Mouse (Mus musculus): ENCODE results near the gene Ptprh.
A peak's percentile ranks its signal among the peaks of the same experiment; 100 is the strongest.
"Not testable (repeated sequence)": the region's sequence is repeated elsewhere in the genome, so short reads cannot be mapped to it uniquely, and the experiment has no call there.

Ptprh gene

DNA sequence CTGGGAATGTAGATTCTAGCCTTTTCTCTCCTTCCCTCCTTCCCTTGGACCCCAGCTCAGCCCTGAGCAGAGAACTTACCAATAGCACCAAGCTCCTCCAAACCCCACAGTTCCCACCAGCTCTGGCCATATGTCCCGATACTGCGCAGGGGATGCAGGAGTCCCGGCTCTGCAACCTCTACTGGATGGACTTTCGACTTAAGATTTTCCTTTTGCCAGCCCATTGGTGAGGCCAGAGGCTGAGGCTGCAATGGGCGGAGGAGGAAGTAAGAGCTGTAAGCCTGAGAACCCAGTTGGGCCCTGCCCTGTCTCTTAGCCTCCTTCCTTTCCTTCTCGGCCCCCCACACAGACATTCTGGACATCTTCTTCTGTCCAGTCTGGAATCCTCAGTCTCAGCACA lies 872 bp downstream of the Ptprh start:
- no peak for DNase-seq (ENCODE audit: low read depth, low spot score)

DNA sequence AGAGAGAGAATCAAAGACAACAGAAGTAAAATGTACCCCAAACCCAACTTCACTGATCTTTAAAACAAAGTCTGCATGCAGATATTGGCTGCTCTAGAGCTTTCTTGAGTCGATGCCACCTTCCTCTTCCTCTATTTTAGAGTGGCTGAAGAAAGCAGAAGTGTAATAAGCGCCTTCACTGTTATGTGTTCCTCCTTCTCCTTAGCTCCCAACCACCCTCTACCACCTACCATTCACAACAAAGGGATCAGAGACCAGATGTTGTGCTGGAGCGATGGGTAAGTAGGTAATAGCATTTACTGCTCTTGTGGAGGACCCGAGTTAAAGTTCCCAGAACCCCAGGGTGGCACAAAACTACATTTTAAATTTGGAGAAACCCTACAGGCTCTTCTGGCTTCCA lies 6.8 kb downstream of the Ptprh start:
- DNase-seq (ENCODE audit: low read depth, low spot score), result not testable (repeated sequence)

DNA sequence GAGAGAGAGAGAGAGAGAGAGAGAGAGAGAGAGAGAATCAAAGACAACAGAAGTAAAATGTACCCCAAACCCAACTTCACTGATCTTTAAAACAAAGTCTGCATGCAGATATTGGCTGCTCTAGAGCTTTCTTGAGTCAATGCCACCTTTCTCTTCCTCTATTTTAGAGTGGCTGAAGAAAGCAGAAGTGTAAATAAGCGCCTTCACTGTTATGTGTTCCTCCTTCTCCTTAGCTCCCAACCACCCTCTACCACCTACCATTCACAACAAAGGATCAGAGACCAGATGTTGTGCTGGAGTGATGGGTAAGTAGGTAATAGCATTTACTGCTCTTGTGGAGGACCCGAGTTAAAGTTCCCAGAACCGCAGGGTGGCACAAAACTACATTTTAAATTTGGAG lies 22.4 kb downstream of the Ptprh start:
- not testable (repeated sequence) for DNase-seq (ENCODE audit: low read depth, low spot score)

DNA sequence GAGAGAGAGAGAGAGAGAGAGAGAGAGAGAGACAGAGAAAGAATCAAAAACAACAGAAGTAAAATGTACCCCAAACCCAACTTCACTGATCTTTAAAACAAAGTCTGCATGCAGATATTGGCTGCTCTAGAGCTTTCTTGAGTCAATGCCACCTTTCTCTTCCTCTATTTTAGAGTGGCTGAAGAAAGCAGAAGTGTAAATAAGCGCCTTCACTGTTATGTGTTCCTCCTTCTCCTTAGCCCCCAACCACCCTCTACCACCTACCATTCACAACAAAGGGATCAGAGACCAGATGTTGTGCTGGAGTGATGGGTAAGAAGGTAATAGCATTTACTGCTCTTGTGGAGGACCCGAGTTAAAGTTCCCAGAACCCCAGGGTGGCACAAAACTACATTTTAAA lies 31.5 kb downstream of the Ptprh start:
- DNase-seq (ENCODE audit: low read depth, low spot score), result not testable (repeated sequence)

DNA sequence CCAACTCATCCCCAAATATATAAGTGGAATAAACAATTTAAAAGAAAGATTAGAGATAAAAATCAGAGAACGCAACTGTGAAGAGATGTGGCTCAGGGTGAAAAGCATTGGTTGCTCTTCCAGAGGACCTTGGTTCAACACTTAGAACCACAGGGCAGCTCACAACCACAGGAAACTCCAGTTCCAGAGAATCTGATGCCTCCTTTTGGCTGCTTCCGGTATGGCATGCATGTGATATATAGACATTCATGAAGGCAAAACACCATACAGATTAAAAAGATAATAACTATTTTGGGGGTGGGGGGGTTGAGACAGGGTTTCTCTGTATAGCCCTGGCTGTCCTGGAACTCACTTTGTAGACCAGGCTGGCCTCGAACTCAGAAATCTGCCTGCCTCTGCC lies 41.2 kb downstream of the Ptprh start:
- no peak for DNase-seq (ENCODE audit: low read depth, low spot score)

DNA sequence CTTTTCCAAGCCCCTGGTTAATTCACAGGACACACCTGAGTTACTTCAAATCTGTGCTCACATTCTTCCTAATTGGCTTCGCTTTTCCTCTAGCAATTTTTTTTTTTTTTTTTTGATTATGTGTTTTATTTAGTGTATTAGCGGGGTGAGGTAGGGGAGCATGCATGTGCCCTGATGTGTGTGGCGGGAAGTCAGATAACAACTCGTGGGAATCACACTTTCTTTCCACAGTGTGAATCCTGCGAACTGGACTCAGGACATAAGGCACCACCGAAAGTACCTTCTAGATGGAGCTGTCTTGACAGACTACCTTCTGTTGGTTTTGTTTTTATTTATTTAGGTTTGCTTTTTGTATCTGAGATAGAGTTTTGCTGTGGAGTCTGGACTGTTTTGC lies 46.7 kb downstream of the Ptprh start:
- no peak for DNase-seq (ENCODE audit: low read depth, low spot score)

DNA sequence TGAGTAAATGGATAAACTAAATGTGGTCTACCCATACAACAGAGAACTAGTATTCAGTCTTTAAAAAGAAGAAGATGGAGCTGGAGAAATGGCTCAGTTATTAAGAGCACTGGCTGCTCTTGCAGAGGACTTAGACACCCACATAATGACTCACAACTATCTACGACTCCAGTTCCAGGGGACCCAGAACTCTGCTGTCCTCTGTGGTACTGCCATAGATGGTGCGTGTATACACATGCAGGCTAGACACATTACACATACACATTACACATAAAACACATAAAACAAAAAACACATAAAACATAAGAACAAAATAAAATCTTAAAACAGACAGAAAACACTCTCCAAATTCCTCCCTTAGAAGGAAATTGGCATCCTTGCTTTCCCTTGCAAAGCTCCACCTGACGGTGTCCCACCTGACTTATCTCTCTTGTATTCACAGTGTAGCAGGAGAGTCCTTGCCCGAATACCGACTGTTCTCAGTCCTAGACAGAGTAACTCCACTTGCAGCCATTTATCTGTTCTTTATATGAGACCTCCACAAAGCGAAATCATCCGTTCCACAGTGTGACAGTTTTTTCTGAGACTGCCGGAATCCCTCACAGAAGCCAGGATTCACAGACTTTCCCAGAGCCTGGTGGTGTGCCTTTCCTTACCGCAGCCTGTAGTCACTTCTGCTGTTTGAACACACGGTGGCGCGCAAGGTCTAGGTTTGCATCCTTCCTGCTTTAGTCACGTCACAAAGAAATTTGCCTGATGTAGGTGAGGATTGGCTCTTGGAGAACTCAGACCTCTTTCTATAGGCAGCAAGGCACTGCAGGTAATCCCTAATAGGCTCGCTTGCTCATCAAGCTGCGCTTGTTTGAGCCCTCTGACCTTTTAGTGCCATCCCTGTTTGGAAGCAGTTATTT lies 47.3 kb downstream of the Ptprh start:
- peak; percentile 61 for DNase-seq (ENCODE audit: low read depth, low spot score)

DNA sequence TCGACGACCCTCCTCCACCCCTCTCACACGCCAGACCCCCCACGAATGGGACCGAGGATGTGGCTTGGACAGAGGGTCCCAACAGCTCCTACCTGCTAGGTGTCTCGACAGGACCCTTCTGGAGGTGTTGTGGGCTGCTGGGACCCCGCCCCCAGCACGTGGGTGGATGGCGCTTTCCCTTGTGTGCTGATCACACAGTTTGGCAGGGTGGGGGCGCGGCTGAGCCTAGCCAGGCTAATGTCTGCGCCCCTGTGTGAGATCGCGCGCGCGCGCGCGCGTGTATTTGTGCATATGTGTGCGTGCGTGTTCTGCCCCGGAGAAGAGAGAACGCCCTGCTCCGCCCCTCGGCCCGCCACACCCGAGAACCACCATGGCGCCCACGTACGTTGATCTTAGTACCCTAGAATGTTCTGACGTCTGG lies 56.6 kb downstream of the Ptprh start, which contains the start of gene Syt5:
TSS of gene Syt5 (minus strand) at position 321 of the 421 bp plus-strand sequence.
- DNase-seq (ENCODE audit: low read depth, low spot score), result no peak

DNA sequence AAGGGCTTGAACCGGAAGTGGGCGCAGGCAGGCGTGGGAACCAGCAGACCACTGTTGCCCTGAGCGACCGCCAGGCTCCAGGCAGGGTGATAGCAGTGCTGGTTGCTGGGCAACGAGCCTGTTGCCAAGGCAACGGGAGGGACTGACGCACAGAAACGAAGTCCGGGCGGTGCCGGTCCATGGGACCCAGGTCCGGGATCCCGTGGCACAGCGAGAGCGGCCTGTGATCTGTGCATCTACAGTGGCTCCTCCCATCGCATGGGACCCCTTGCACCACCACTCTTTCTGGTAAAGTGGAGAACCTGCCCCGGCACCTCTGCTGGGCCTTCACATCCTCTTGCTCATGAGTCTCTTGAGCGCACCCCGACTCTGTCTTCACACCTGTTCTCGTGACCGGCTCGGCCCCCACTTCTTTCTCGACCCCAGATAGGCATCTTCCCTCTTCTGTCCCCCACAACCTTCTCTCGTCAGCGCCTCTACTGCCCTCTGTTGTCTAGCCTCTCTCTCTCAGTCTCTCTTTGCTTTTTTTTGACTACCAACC lies 57.2 kb downstream of the Ptprh start:
- DNase-seq (ENCODE audit: low read depth, low spot score), result no peak

DNA sequence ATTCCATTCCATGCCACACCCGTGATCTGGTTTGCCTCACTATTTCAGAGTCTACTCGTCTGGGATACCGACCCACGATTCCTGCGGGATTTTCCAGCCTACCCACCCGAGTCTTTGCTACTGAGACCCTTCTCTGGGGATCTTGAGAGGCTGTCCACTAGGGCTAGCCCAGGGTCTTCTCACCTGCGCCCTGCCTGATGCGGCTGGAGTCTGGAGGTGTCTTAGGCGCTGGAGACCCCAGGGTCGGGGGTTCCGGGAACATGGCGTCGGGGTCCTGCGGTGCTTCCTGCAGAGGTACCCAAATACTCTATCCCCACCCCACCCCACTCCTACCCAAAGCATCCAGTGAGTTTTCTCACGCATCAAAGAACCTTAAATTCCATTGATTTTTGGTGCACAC lies 57.8 kb downstream of the Ptprh start:
- DNase-seq (ENCODE audit: low read depth, low spot score), result no peak

DNA sequence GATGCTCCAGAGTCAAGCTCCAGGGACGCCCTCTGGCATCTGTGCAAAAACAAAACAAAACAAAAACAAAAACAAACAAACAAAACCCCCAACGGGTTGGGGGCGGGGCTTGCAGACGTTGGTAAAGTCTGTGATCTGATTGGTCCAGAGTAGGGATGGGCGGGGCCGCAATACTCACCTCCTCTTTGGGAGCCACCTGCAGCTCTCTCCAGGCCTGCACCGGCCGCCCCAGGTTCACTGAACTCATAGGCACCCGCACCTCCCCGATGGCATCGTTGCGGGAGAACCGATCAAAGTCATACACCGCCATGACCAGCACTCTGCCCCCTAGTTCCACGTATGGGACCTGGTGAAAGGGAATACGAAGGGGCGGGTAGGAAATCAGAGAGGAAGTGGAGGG lies 61.8 kb downstream of the Ptprh start:
- no peak for DNase-seq (ENCODE audit: low read depth, low spot score)

DNA sequence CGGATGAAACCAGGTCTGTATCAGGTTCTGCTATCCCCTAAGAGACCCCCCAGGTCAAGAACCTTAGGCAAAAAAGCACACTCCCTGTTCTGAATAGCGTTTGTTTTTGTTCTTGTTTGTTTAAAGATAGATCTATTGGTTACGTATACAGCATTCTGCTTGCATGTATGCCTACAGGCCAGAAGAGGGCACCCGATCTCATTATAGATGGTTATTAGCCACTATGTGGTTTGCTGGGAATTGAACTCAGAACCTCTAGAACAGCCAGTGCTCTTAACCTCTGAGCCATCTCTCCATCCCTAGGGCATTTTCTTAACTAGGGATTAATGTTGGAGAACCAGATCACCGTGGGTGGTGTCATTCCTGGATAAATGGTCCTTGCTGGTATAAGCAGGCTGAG lies 62.5 kb downstream of the Ptprh start:
- no peak for DNase-seq (ENCODE audit: low read depth, low spot score)

DNA sequence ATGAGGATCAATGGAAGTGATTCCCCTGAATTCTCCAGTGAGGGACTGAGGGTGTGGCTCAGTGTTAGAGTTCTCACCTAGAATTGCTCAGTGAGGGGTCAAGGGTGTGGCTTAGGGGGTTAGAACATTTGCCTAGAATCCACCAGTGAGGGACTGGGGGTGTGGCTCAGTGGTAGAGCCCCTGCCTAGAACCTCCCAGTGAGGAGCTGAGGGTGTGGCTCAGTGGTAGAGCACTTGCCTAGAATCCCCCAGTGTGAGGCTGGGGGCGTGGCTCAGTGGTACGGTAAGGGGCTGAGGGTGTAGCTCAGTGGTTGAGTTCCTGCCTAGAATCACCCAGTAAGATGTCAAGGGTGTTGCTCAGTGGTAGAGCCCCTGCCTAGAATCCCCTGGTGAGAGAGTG lies 64.8 kb downstream of the Ptprh start:
- DNase-seq (ENCODE audit: low read depth, low spot score), result no peak

DNA sequence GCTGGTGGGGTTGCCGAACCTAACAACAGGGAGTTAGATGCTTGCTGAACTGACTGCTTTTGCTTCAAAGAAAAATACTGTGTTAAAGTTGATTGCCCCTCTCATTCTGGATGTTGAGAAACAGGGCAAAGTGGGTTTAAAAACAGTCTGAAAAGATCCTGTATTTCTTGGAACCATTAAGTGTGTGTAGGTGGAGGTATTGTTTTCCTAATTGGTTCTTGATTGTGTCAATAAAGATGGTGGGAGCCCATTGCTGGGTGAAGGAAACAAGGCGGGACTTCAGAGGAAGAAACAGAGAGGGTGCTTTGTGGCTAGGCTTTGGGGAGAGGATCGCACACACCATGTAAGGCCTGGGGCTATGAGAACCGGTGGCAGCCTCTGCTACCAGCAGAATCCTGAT lies 66.7 kb downstream of the Ptprh start:
- DNase-seq (ENCODE audit: low read depth, low spot score), result no peak

DNA sequence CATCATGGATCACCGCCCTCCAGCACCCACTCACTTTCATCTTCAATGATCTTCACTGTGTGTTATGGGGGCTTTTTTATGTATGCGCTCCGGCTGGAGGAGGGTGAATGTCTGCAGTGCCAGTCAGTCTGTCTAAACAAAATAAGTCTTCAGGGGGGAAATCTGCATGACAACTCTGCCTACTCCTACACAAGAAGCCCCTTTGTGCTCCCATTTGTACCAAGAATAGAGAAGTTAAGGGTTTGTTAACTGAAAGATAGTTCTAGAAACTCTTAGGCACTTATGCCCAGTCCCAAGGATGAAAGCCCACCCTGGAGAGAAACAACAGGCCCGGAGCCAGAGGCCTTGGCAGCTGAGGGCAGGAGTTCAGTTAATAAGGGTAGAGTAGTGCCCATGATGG lies 67.5 kb downstream of the Ptprh start:
- DNase-seq (ENCODE audit: low read depth, low spot score), result no peak

DNA sequence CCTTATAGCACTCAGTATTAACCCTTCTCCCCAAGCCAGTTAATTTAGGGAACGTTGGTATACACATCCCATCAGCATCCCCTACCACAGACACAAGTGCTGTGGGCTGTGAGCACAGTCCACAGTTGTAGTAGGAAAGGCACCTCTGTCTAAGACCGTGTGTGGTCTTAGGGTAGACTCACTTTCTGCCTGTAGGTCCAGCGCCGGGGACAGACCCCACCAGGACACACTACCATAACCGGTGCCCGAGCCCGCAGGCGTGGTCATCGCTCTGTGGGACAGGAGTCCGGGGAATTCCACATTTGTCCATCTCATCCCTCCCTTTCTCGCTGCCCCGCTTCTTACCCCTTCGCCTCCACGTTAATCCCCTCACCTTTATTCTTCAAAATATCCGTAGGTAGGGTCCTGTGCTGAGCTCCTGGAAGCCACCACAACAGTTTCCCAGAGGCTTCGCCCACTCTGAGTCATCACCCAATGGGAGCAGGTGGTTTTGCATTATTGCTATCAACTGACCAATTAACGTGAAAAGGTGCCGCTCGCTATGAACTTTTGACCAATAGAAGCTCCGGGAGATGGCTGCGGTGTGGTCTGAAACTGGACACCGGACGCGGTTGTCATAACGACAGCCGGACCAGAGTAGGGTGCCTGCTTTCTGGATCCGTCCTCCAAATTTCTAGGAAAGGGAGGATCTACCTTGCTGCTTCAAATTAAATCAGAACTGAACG lies 71.7 kb downstream of the Ptprh start, which contains the start of gene Dnaaf3:
TSS of gene Dnaaf3 (minus strand) at position 449 of the 725 bp plus-strand sequence.
- no peak for DNase-seq (ENCODE audit: low read depth, low spot score)

DNA sequence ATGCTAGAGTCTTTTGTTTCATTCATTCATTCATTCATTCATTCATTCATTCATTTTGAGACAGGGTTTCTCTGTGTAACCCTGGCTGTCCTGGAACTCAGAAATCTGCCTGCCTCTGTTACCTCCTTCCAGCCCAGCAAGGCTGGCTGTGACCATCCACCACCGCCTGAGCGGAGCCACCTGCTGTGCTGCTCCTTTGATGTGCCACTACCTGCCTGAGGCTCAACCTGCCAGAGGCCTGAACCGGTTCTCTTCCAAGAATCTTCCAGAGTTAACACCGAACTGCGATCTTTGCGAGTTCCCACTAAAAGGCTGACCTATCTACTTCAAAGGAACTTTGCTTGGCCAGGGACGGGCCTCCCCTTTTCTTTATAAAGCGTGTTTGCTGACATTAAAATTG lies 73.7 kb downstream of the Ptprh start:
- not testable (repeated sequence) for DNase-seq (ENCODE audit: low read depth, low spot score)

DNA sequence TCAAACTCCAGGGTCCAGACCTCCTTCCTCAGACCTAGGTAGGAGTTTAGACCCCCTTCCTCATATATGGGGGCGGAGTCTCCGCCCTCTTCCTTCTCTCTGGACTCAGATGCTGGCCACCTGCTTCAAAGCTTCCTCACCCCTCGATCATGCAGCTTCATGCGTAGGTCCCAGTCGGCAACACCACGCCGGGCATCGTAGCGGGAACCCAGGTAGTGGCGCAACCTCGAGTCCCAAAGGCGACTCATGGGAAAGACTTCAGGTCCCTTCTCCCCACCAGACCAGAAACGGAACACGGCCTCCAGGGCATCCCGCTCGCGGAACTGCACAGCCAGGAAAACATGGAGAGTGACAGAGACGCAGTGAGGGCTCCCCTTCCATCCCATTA lies 76.5 kb downstream of the Ptprh start:
- no peak for DNase-seq (ENCODE audit: low read depth, low spot score)

DNA sequence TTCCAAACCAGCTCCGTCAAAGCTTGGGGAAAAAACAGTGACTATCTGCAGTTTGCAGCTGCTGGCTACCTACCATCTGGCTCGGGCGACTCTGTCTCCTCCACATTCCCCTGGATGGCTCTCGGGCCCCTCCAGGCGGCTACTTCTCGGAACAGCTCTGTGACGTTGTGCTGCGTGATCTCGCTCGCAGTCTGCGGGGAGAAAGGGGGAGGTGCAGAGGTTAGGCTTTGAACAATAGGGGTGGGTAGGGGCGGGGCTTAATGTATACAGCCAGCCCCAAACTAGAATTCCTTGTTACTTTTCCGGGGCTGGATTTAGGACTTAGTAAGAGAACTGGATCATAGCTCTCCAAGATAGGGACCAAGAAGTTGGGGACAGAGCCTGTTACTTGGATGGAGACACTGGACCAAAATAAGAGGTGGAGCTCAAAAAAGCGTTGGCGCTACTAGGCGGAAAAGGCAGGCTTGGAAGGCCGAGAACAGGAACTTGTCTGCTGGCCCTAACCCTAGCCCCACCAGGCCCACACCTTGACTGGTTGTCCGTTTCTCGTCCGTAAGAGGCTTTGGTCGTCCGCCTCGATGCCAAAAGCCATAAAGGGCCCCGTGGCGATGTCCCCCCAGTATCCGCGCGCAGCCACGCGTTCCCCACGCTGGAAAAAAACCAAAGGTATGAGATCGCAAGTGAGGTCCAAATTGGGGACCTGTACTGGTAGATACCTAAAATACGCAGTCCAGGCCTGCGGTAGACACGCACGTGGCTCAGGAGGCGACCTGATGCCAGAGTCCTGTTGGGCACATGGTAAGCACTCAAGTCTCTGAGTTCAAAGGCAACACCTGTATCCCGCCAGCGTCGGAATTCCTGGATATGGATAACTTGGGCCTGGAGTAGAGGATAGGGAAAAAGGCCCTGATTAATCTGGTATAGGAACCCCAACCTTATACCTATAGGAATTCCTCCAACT lies 77.2 kb downstream of the Ptprh start:
- DNase-seq (ENCODE audit: low read depth, low spot score), result no peak

DNA sequence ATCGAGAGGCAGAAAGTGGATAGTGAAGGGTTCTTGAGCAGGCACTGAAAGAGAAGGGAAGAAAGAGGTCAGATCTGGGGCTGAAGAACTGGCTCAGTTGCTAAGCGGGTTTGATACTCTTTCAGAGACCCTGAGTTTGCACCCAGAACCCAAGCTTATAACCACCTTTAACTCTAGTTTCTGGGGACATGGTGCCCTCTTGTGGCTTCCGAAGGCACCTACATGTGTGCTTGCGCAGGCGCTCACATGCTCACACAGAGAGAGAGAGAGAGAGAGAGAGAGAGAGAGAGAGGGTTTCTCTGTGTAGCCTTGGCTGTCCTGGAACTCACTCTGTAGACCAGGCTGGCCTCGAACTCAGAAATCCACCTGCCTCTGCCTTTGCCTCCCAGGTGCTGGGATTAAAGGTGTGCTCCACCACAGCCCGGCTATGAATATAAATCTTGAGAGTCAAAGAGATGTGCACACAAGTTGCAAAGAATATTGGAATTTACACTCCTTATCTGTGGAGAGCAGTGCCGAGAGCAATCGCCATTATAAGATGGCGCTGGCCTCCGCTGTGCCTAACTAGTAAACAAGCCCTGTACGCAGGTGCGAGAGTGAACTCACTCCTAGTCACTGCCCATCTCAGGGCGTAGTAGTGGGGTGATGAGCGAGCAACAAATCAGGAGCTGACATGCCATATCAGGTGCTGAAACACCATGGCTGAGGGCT lies 79.5 kb downstream of the Ptprh start, which contains the start of gene Tnni3:
TSS of gene Tnni3 (minus strand) at position 18 of the 711 bp plus-strand sequence.
- DNase-seq (ENCODE audit: low read depth, low spot score), result not testable (repeated sequence)
